Mouse (Mus musculus): Measurements from ENCODE around the gene Fam98c. TPM values are rescaled to one million over a fixed set of nuclear protein-coding genes. Genes with fewer than 3 reads are reported as not detected.
"Not testable (repeated sequence)": the region's sequence is repeated elsewhere in the genome, so short reads cannot be mapped to it uniquely, and the experiment has no call there.

Fam98c gene
- polyA plus RNA-seq, 1 experiment = 76.2 TPM

GRCm38 (mm10) chr7:29151486-29151885 lies 4.5 kb downstream of the Fam98c start:
- Histone ChIP-seq H3K4me1 (ENCODE audit: control insufficient read depth, insufficient read depth, low read length) (peaks cover 6% of the 10 kb centered on the region; the same call in 1 of the 2 replicates), H3K4me3 (replicated peaks; ENCODE audit: insufficient read depth, low read depth, low read length) (no peak overlapping the region), H3K27ac (ENCODE audit: insufficient read depth, low read length) (no peak overlapping the region), H3K27me3 (ENCODE audit: control insufficient read depth, insufficient read depth, low read length) (no peaks in the 10 kb centered on the region)
- WGBS = 54% methylated on average over 10 of the region's 10 CpGs
- DNase-seq = no peak
- TF ChIP-seq CTCF (IDR thresholded peaks at IDR 0.05; ENCODE audit: borderline replicate concordance, insufficient read depth, low read depth, low read length) (no peak), POLR2A (IDR thresholded peaks at IDR 0.05; ENCODE audit: borderline replicate concordance, insufficient read depth, low read length) (no peak)

- Histone ChIP-seq H3K4me1 (ENCODE audit: control insufficient read depth, insufficient read depth, low read length) (no peaks in the 10 kb centered on the region), H3K4me3 (replicated peaks; ENCODE audit: insufficient read depth, low read depth, low read length) (no peak overlapping the region), H3K27ac (ENCODE audit: insufficient read depth, low read length) (no peak overlapping the region), H3K27me3 (ENCODE audit: control insufficient read depth, insufficient read depth, low read length) (no peaks in the 10 kb centered on the region)
- TF ChIP-seq POLR2A (IDR thresholded peaks at IDR 0.05; ENCODE audit: borderline replicate concordance, insufficient read depth, low read length) (no peak), CTCF (IDR thresholded peaks at IDR 0.05; ENCODE audit: borderline replicate concordance, insufficient read depth, low read depth, low read length) (no peak)
- no peak for DNase-seq
- 86% methylated on average over 15 of the region's 15 CpGs for WGBS
Measured at GRCm38 (mm10) chr7:29148771-29149170, 7.3 kb downstream of the Fam98c start.

- 81% methylated on average over 7 of the region's 7 CpGs for WGBS
- Histone ChIP-seq H3K4me1 (ENCODE audit: control insufficient read depth, insufficient read depth, low read length) (no peaks in the 10 kb centered on the region), H3K4me3 (replicated peaks; ENCODE audit: insufficient read depth, low read depth, low read length) (no peak overlapping the region), H3K27me3 (ENCODE audit: control insufficient read depth, insufficient read depth, low read length) (no peaks in the 10 kb centered on the region), H3K27ac (ENCODE audit: insufficient read depth, low read length) (no peak overlapping the region)
- TF ChIP-seq CTCF (IDR thresholded peaks at IDR 0.05; ENCODE audit: borderline replicate concordance, insufficient read depth, low read depth, low read length) (no peak), POLR2A (IDR thresholded peaks at IDR 0.05; ENCODE audit: borderline replicate concordance, insufficient read depth, low read length) (no peak)
- DNase-seq = no peak
Measured at GRCm38 (mm10) chr7:29146625-29147367, 9.2 kb downstream of the Fam98c start.

- Histone ChIP-seq H3K4me3 (replicated peaks; ENCODE audit: insufficient read depth, low read depth, low read length) (no peak overlapping the region), H3K4me1 (ENCODE audit: control insufficient read depth, insufficient read depth, low read length) (no peaks in the 10 kb centered on the region), H3K27me3 (ENCODE audit: control insufficient read depth, insufficient read depth, low read length) (no peaks in the 10 kb centered on the region), H3K27ac (ENCODE audit: insufficient read depth, low read length) (no peak overlapping the region)
- no peak for DNase-seq
- 85% methylated on average over 4 of the region's 4 CpGs for WGBS
- no peak for TF ChIP-seq CTCF (IDR thresholded peaks at IDR 0.05; ENCODE audit: borderline replicate concordance, insufficient read depth, low read depth, low read length)
- no peak for TF ChIP-seq POLR2A (IDR thresholded peaks at IDR 0.05; ENCODE audit: borderline replicate concordance, insufficient read depth, low read length)
Measured at GRCm38 (mm10) chr7:29144006-29144405, 12.0 kb downstream of the Fam98c start.

GRCm38 (mm10) chr7:29141416-29141815 lies 14.6 kb downstream of the Fam98c start:
- Histone ChIP-seq H3K27me3 (ENCODE audit: control insufficient read depth, insufficient read depth, low read length) (no peaks in the 10 kb centered on the region; the same call in 1 of the 2 replicates), H3K27ac (ENCODE audit: insufficient read depth, low read length) (no peak overlapping the region), H3K4me3 (replicated peaks; ENCODE audit: insufficient read depth, low read depth, low read length) (no peak overlapping the region), H3K4me1 (ENCODE audit: control insufficient read depth, insufficient read depth, low read length) (no peaks in the 10 kb centered on the region)
- WGBS = 84% methylated on average over 8 of the region's 8 CpGs
- TF ChIP-seq CTCF (IDR thresholded peaks at IDR 0.05; ENCODE audit: borderline replicate concordance, insufficient read depth, low read depth, low read length) = no peak
- TF ChIP-seq POLR2A (IDR thresholded peaks at IDR 0.05; ENCODE audit: borderline replicate concordance, insufficient read depth, low read length) = no peak
- DNase-seq = no peak

GRCm38 (mm10) chr7:29139237-29139636 lies 16.8 kb downstream of the Fam98c start:
- DNase-seq; H3K27me3 ChIP-seq (ENCODE audit: control insufficient read depth, insufficient read depth, low read length); H3K4me1 ChIP-seq (ENCODE audit: control insufficient read depth, insufficient read depth, low read length); H3K4me3 ChIP-seq (replicated peaks; ENCODE audit: insufficient read depth, low read depth, low read length); H3K27ac ChIP-seq (ENCODE audit: insufficient read depth, low read length): not testable (repeated sequence)
- WGBS = 92% methylated on average over 3 of the region's 4 CpGs

GRCm38 (mm10) chr7:29137429-29137828 lies 18.6 kb downstream of the Fam98c start:
- Histone ChIP-seq H3K27ac (ENCODE audit: insufficient read depth, low read length) (no peak overlapping the region), H3K27me3 (ENCODE audit: control insufficient read depth, insufficient read depth, low read length) (peaks cover 2% of the 10 kb centered on the region; the same call in 1 of the 2 replicates)
- DNase-seq = no peak

GRCm38 (mm10) chr7:29134693-29135386 lies 21.2 kb downstream of the Fam98c start, which contains the start of gene Rasgrp4:
Gene Rasgrp4 (plus strand): TSS chr7:29134851.
- Histone ChIP-seq H3K27ac (ENCODE audit: insufficient read depth, low read length) (no peak within 1 kb of the TSS), H3K4me3 (replicated peaks; ENCODE audit: insufficient read depth, low read depth, low read length) (no peak within 1 kb of the TSS), H3K4me1 (ENCODE audit: control insufficient read depth, insufficient read depth, low read length) (no peaks in the 10 kb centered on the region), H3K27me3 (ENCODE audit: control insufficient read depth, insufficient read depth, low read length) (peaks cover 2% of the 10 kb centered on the region; the same call in 1 of the 2 replicates)
- WGBS = 0% methylated on average over 12 of the region's 20 CpGs
- TF ChIP-seq POLR2A (IDR thresholded peaks at IDR 0.05; ENCODE audit: borderline replicate concordance, insufficient read depth, low read length) = no peak
- TF ChIP-seq CTCF (IDR thresholded peaks at IDR 0.05; ENCODE audit: borderline replicate concordance, insufficient read depth, low read depth, low read length) = no peak
- DNase-seq = no peak

More at GRCm38 (mm10) chr7:29137429-29137828, 18.6 kb downstream of the Fam98c start:
- Histone ChIP-seq H3K4me1 (ENCODE audit: control insufficient read depth, insufficient read depth, low read length) (no peaks in the 10 kb centered on the region), H3K4me3 (replicated peaks; ENCODE audit: insufficient read depth, low read depth, low read length) (no peak overlapping the region)
- TF ChIP-seq CTCF (IDR thresholded peaks at IDR 0.05; ENCODE audit: borderline replicate concordance, insufficient read depth, low read depth, low read length) (no peak), POLR2A (IDR thresholded peaks at IDR 0.05; ENCODE audit: borderline replicate concordance, insufficient read depth, low read length) (no peak)
- WGBS = 37% methylated on average over 16 of the region's 16 CpGs

Measured in cerebellum, adult 2 months (tissue).